Mouse (Mus musculus) G1E (cell line): ENCODE measurements at regions not wholly inside any gene's neighbourhood (a gene's known extent, or its start where the extent isn't known, plus 50 kb on each side); places are given as distances from the start of the nearest gene placed in this dataset.

Experiments used
- CTCF ChIP-seq: IDR thresholded peaks from 2 replicates; pipeline ENCODE4 v1.5.1; 2012; ENCODE audit warnings: low read depth, low read length, inconsistent platforms, mixed read lengths
- GATA1 ChIP-seq: IDR thresholded peaks from 2 replicates; pipeline ENCODE4 v1.6.1; 2012; ENCODE audit warnings: borderline replicate concordance, low read length, inconsistent platforms, mixed read lengths
- POLR2AphosphoS5 ChIP-seq: IDR thresholded peaks from 2 replicates; pipeline ENCODE4 v1.6.1; 2012; ENCODE audit warnings: low read depth, low read length, inconsistent platforms; ENCODE audit not compliant: insufficient replicate concordance

GRCm38 (mm10) chr3:37956543-37956942, 232.3 kb upstream of the Gm5148 start:
- TF ChIP-seq CTCF (no peak), GATA1 (no peak), POLR2AphosphoS5 (no peak)
